Mouse (Mus musculus): ENCODE measurements around the gene Vgll4. TPM values are rescaled to one million over a fixed set of nuclear protein-coding genes. Genes with fewer than 3 reads are reported as not detected.

Vgll4 gene
- polyA plus RNA-seq, 1 experiment = 38.4 TPM

GRCm38 (mm10) chr6:114966396-114967154 is 3.2 kb downstream of the Vgll4 start:
- no peaks in the 10 kb centered on the region for H3K36me3 ChIP-seq (ENCODE audit: control insufficient read depth, insufficient read depth, low read length)
- H3K4me1 ChIP-seq (ENCODE audit: control insufficient read depth, insufficient read depth, low read length) = peaks cover 21% of the 10 kb centered on the region
- H3K27me3 ChIP-seq (ENCODE audit: control insufficient read depth, insufficient read depth, low read length) = no peaks in the 10 kb centered on the region
- H3K27ac ChIP-seq (ENCODE audit: control insufficient read depth, insufficient read depth, low read depth, low read length) = no peak overlapping the region
- no peak overlapping the region for H3K4me3 ChIP-seq (ENCODE audit: control insufficient read depth, low read depth, low read length)
- TF ChIP-seq CTCF (IDR thresholded peaks at IDR 0.05; ENCODE audit: control insufficient read depth, insufficient read depth, insufficient replicate concordance, low read depth, low read length) (no peak), POLR2A (IDR thresholded peaks at IDR 0.05; ENCODE audit: control insufficient read depth, low read depth, low read length) (no peak)

- Histone ChIP-seq H3K4me1 (ENCODE audit: control insufficient read depth, insufficient read depth, low read length) (peaks cover 21% of the 10 kb centered on the region), H3K27ac (ENCODE audit: control insufficient read depth, insufficient read depth, low read depth, low read length) (no peak overlapping the region), H3K36me3 (ENCODE audit: control insufficient read depth, insufficient read depth, low read length) (no peaks in the 10 kb centered on the region), H3K4me3 (ENCODE audit: control insufficient read depth, low read depth, low read length) (no peak overlapping the region), H3K27me3 (ENCODE audit: control insufficient read depth, insufficient read depth, low read length) (no peaks in the 10 kb centered on the region)
- TF ChIP-seq CTCF (IDR thresholded peaks at IDR 0.05; ENCODE audit: control insufficient read depth, insufficient read depth, insufficient replicate concordance, low read depth, low read length) (no peak), POLR2A (IDR thresholded peaks at IDR 0.05; ENCODE audit: control insufficient read depth, low read depth, low read length) (no peak)
Measured at GRCm38 (mm10) chr6:114965802-114966201, 4.0 kb downstream of the Vgll4 start.

DNA sequence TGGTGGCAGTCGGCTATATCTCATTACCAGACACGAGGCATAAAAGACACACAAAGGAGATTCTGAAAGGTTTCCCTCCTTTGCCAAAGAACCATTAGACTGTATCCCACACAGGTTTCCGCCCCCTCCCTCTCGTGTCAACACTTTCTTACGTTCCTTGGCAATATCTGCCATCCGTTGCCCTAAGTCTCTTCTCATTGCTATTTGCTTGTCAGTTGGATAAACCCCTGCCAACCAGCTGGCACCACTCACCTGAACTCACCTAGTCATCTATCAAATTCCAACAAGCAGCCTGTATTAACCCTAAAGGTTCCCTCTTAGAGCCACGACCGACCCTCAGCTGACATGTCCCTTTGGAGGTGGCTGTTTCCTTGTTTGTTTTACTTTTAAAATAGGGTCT is 4.4 kb downstream of the Vgll4 start:
- Histone ChIP-seq H3K36me3 (ENCODE audit: control insufficient read depth, insufficient read depth, low read length) (no peaks in the 10 kb centered on the region), H3K27ac (ENCODE audit: control insufficient read depth, insufficient read depth, low read depth, low read length) (no peak overlapping the region), H3K4me1 (ENCODE audit: control insufficient read depth, insufficient read depth, low read length) (peaks cover 20% of the 10 kb centered on the region), H3K4me3 (ENCODE audit: control insufficient read depth, low read depth, low read length) (no peak overlapping the region), H3K27me3 (ENCODE audit: control insufficient read depth, insufficient read depth, low read length) (no peaks in the 10 kb centered on the region)
- no peak for TF ChIP-seq CTCF (IDR thresholded peaks at IDR 0.05; ENCODE audit: control insufficient read depth, insufficient read depth, insufficient replicate concordance, low read depth, low read length)
- TF ChIP-seq POLR2A (IDR thresholded peaks at IDR 0.05; ENCODE audit: control insufficient read depth, low read depth, low read length) = no peak

DNA sequence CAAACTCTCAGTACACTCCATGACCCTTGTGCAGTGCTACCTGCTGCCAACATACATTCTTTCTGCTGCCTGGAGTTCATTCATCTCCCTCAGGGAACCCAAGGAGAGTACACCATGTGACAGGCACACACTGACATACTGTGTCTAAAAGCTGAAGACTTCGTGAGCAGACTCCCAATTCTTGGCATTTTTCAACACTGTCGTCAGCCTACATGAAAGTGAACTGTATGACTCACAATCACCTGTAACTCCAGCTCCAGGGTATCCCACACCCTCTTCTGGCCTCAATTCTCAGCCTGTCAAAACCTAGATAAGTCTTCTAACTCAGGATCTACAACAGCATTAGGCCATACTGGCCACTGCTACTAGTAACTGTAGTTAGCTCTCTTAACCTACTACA is 5.6 kb downstream of the Vgll4 start:
- Histone ChIP-seq H3K36me3 (ENCODE audit: control insufficient read depth, insufficient read depth, low read length) (no peaks in the 10 kb centered on the region), H3K27me3 (ENCODE audit: control insufficient read depth, insufficient read depth, low read length) (no peaks in the 10 kb centered on the region), H3K27ac (ENCODE audit: control insufficient read depth, insufficient read depth, low read depth, low read length) (no peak overlapping the region), H3K4me3 (ENCODE audit: control insufficient read depth, low read depth, low read length) (no peak overlapping the region), H3K4me1 (ENCODE audit: control insufficient read depth, insufficient read depth, low read length) (peaks cover 10% of the 10 kb centered on the region)
- TF ChIP-seq CTCF (IDR thresholded peaks at IDR 0.05; ENCODE audit: control insufficient read depth, insufficient read depth, insufficient replicate concordance, low read depth, low read length) = no peak
- TF ChIP-seq POLR2A (IDR thresholded peaks at IDR 0.05; ENCODE audit: control insufficient read depth, low read depth, low read length) = no peak

DNA sequence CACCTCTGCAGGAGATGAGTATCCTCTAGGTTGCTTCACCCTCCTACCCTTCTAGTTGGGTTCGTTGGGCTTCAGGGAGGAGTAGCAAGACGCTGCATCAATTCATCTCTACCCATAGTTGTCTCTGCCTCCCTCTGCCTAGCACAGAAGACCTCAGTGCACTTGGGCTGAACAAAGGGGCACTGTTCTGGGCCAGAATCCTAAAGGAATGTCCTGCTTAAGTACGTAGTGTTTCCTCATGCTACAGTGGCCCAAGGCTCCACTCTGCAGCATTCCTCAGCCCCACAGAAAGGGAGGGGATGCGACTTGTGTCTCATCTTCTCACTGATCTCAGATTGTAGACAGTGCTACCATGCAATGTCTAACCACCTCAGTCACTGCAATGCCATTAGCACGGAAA is 6.2 kb downstream of the Vgll4 start:
- peaks cover 6% of the 10 kb centered on the region for H3K4me1 ChIP-seq (ENCODE audit: control insufficient read depth, insufficient read depth, low read length)
- H3K4me3 ChIP-seq (ENCODE audit: control insufficient read depth, low read depth, low read length) = no peak overlapping the region
- H3K36me3 ChIP-seq (ENCODE audit: control insufficient read depth, insufficient read depth, low read length) = no peaks in the 10 kb centered on the region
- TF ChIP-seq POLR2A (IDR thresholded peaks at IDR 0.05; ENCODE audit: control insufficient read depth, low read depth, low read length) (no peak), CTCF (IDR thresholded peaks at IDR 0.05; ENCODE audit: control insufficient read depth, insufficient read depth, insufficient replicate concordance, low read depth, low read length) (no peak)
- H3K27me3 ChIP-seq (ENCODE audit: control insufficient read depth, insufficient read depth, low read length) = no peaks in the 10 kb centered on the region
- no peak overlapping the region for H3K27ac ChIP-seq (ENCODE audit: control insufficient read depth, insufficient read depth, low read depth, low read length)

GRCm38 (mm10) chr6:114961276-114962068 is 8.3 kb downstream of the Vgll4 start:
- no peaks in the 10 kb centered on the region for H3K27me3 ChIP-seq (ENCODE audit: control insufficient read depth, insufficient read depth, low read length)
- no peak overlapping the region for H3K4me3 ChIP-seq (ENCODE audit: control insufficient read depth, low read depth, low read length)
- no peaks in the 10 kb centered on the region for H3K36me3 ChIP-seq (ENCODE audit: control insufficient read depth, insufficient read depth, low read length)
- TF ChIP-seq CTCF (IDR thresholded peaks at IDR 0.05; ENCODE audit: control insufficient read depth, insufficient read depth, insufficient replicate concordance, low read depth, low read length) (no peak), POLR2A (IDR thresholded peaks at IDR 0.05; ENCODE audit: control insufficient read depth, low read depth, low read length) (no peak)
- no peak overlapping the region for H3K27ac ChIP-seq (ENCODE audit: control insufficient read depth, insufficient read depth, low read depth, low read length)
- H3K4me1 ChIP-seq (ENCODE audit: control insufficient read depth, insufficient read depth, low read length) = no peaks in the 10 kb centered on the region

GRCm38 (mm10) chr6:114959012-114959398 is 10.8 kb downstream of the Vgll4 start:
- Histone ChIP-seq H3K27me3 (ENCODE audit: control insufficient read depth, insufficient read depth, low read length) (no peaks in the 10 kb centered on the region), H3K4me3 (ENCODE audit: control insufficient read depth, low read depth, low read length) (no peak overlapping the region), H3K27ac (ENCODE audit: control insufficient read depth, insufficient read depth, low read depth, low read length) (no peak overlapping the region), H3K4me1 (ENCODE audit: control insufficient read depth, insufficient read depth, low read length) (no peaks in the 10 kb centered on the region), H3K36me3 (ENCODE audit: control insufficient read depth, insufficient read depth, low read length) (no peaks in the 10 kb centered on the region)
- TF ChIP-seq CTCF (IDR thresholded peaks at IDR 0.05; ENCODE audit: control insufficient read depth, insufficient read depth, insufficient replicate concordance, low read depth, low read length) = no peak
- no peak for TF ChIP-seq POLR2A (IDR thresholded peaks at IDR 0.05; ENCODE audit: control insufficient read depth, low read depth, low read length)

Measured in testis, adult 2 months (tissue).